Comparison of ENCODE assay signal across 11 mouse cellular contexts in the genomic region with DNA sequence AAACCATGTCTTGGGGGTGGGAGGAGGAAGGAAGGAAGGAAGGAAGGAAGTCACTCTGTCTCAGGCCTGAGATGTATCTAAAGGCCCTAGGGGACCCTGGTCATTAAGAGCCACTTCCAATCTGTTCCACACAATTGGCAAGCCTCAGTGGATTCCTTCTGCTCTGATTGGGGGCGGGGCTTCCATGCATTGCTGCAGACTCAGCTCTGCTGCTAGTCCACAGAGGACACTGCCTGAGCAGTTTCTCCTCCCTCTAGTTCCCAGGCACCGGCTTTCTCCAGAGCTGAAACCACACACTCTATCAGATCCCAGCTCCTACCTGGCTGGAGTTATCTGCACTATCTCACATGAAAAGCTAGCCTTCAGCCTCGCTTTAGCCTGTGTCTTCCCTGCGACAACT. TPM values are rescaled to one million over a fixed set of nuclear protein-coding genes. Genes with fewer than 3 reads are reported as not detected.
A peak's percentile ranks its signal among the peaks of the same experiment; 100 is the strongest.
DNase-seq lines count a peak whose midpoint lies in the region; ATAC-seq and TF ChIP-seq lines count a peak whose summit lies in the region.
"Had no signal": no experiment of that assay in that cellular context is flagged by ENCODE, and none has a peak within 500 bp of the region (broad histone marks: within the 10 kb centered on the region; RNA-seq: fewer than 3 reads in every experiment).

No protein-coding gene starts in this region.

- H3K27me3 ChIP-seq in lung, embryonic 14.5 days (ENCODE audit: insufficient read depth, low read length) = no peaks in the 10 kb centered on the region
- H3K27me3 ChIP-seq in embryonic facial prominence, embryonic 13.5 days = no peaks in the 10 kb centered on the region
- H3K27me3 ChIP-seq in hindbrain, embryonic 16.5 days (replicated peaks; ENCODE audit: control insufficient read depth, insufficient read depth, low read length) = no peaks in the 10 kb centered on the region
- H3K27me3 ChIP-seq in midbrain, embryonic 15.5 days (replicated peaks) = no peaks in the 10 kb centered on the region
- H3K27me3 ChIP-seq: liver, embryonic 15.5 days had no signal

- no peak for TF ChIP-seq CTCF in lung, embryonic 14.5 days (IDR thresholded peaks at IDR 0.05; ENCODE audit: low read depth)

- H3K4me1 ChIP-seq in lung, embryonic 14.5 days (ENCODE audit: insufficient read depth) = no peaks in the 10 kb centered on the region
- H3K4me1 ChIP-seq in embryonic facial prominence, embryonic 13.5 days = peaks cover 21% of the 10 kb centered on the region
- peaks cover 14% of the 10 kb centered on the region for H3K4me1 ChIP-seq in hindbrain, embryonic 16.5 days (ENCODE audit: control insufficient read depth, insufficient read depth, low read depth, low read length)
- peaks cover 16% of the 10 kb centered on the region for H3K4me1 ChIP-seq in midbrain, embryonic 15.5 days
- H3K4me1 ChIP-seq: liver, embryonic 15.5 days had no signal

- no peak overlapping the region for H3K4me3 ChIP-seq in lung, embryonic 14.5 days (ENCODE audit: low read depth, low read length)
- no peak overlapping the region for H3K4me3 ChIP-seq in embryonic facial prominence, embryonic 13.5 days
- no peak overlapping the region for H3K4me3 ChIP-seq in hindbrain, embryonic 16.5 days (ENCODE audit: low read length)
- H3K4me3 ChIP-seq in midbrain, embryonic 15.5 days = no peak overlapping the region
- H3K4me3 ChIP-seq: liver, embryonic 15.5 days had no signal

- peak; percentile 56 for DNase-seq in lung, embryonic 14.5 days
- no peak for DNase-seq in lung, adult 18-20 months
- no peak for DNase-seq in ovary, adult 18-20 months (ENCODE audit: low spot score)
- DNase-seq in urinary bladder, postnatal 14 days (ENCODE audit: low spot score) = no peak
- DNase-seq: gastrocnemius, postnatal 36 days had no signal

- ATAC-seq in lung, embryonic 14.5 days (ENCODE audit: insufficient read depth) = peak; percentile 54; the same call in 1 of the 2 replicates
- peak; percentile 43; the same call in 1 of the 2 replicates for ATAC-seq in embryonic facial prominence, embryonic 13.5 days (ENCODE audit: insufficient number of reproducible peaks, insufficient read depth, low FRiP score, low TSS enrichment, low read depth)
- peak; percentile 51 for ATAC-seq in hindbrain, embryonic 16.5 days
- peak; percentile 40 for ATAC-seq in midbrain, embryonic 15.5 days (replicated peaks)
- ATAC-seq in erythroid progenitor cell, adult 5-6 weeks (replicated peaks; ENCODE audit: low FRiP score, poor library complexity, severe bottlenecking) = no peak

- H3K9me3 ChIP-seq in lung, embryonic 14.5 days (ENCODE audit: low read depth, low read length) = no peaks in the 10 kb centered on the region; the same call in 1 of the 2 replicates
- peaks cover 15% of the 10 kb centered on the region; the same call in 1 of the 2 replicates for H3K9me3 ChIP-seq in embryonic facial prominence, embryonic 13.5 days
- no peaks in the 10 kb centered on the region for H3K9me3 ChIP-seq in hindbrain, embryonic 16.5 days (ENCODE audit: control insufficient read depth, low read length)
- H3K9me3 ChIP-seq in midbrain, embryonic 15.5 days = no peaks in the 10 kb centered on the region
- H3K9me3 ChIP-seq: G1E; liver, embryonic 15.5 days had no signal

- WGBS in lung, embryonic 14.5 days = 51% methylated on average over 4 of the region's 4 CpGs
- WGBS in embryonic facial prominence, embryonic 13.5 days = 58% methylated on average over 4 of the region's 4 CpGs
- 66% methylated on average over 4 of the region's 4 CpGs for WGBS in hindbrain, embryonic 16.5 days
- 64% methylated on average over 4 of the region's 4 CpGs for WGBS in midbrain, embryonic 15.5 days

- no peak overlapping the region for H3K27ac ChIP-seq in lung, embryonic 14.5 days (ENCODE audit: low read depth)
- H3K27ac ChIP-seq in embryonic facial prominence, embryonic 13.5 days = 0 out of 2 replicates have a peak overlapping the region, but pooled peaks have one; percentile 7
- peak overlapping the region; percentile 62 for H3K27ac ChIP-seq in hindbrain, embryonic 16.5 days (ENCODE audit: low read depth, low read length)
- 0 out of 2 replicates have a peak overlapping the region, but pooled peaks have one; percentile 4 for H3K27ac ChIP-seq in midbrain, embryonic 15.5 days
- H3K27ac ChIP-seq: liver, embryonic 15.5 days had no signal

- H3K36me3 ChIP-seq in lung, embryonic 14.5 days (ENCODE audit: insufficient read depth) = no peaks in the 10 kb centered on the region
- peaks cover 13% of the 10 kb centered on the region; the same call in 1 of the 2 replicates for H3K36me3 ChIP-seq in embryonic facial prominence, embryonic 13.5 days
- H3K36me3 ChIP-seq in hindbrain, embryonic 16.5 days (ENCODE audit: control insufficient read depth, insufficient read depth, low read length) = no peaks in the 10 kb centered on the region
- H3K36me3 ChIP-seq in midbrain, embryonic 15.5 days (replicated peaks) = no peaks in the 10 kb centered on the region
- H3K36me3 ChIP-seq: G1E; liver, embryonic 15.5 days had no signal

- no peak overlapping the region for H3K4me2 ChIP-seq in lung, embryonic 14.5 days
- peak overlapping the region; percentile 7; the same call in 1 of the 2 replicates for H3K4me2 ChIP-seq in embryonic facial prominence, embryonic 13.5 days
- peak overlapping the region; percentile 11; the same call in 1 of the 2 replicates for H3K4me2 ChIP-seq in hindbrain, embryonic 16.5 days (ENCODE audit: low read length)
- H3K4me2 ChIP-seq in midbrain, embryonic 15.5 days = no peak overlapping the region
- H3K4me2 ChIP-seq: liver, embryonic 15.5 days had no signal

- no peak overlapping the region for H3K9ac ChIP-seq in lung, embryonic 14.5 days
- no peak overlapping the region for H3K9ac ChIP-seq in embryonic facial prominence, embryonic 13.5 days
- H3K9ac ChIP-seq in hindbrain, embryonic 16.5 days (ENCODE audit: low read depth, low read length) = no peak overlapping the region
- no peak overlapping the region for H3K9ac ChIP-seq in midbrain, embryonic 15.5 days
- H3K9ac ChIP-seq: liver, embryonic 15.5 days had no signal

RNA-seq across cellular contexts. Expression of gene D630045J12Rik, which starts 21.8 kb away (rescaled TPM):
- 5.9 and 6.2 TPM in 2 replicates for polyA plus RNA-seq in lung, embryonic 14.5 days (2014; fragmentation: Nextera tagmentation; extraction: Ambion mirVana)
- polyA plus RNA-seq in embryonic facial prominence, embryonic 13.5 days (2015; fragmentation: Nextera tagmentation; extraction: Ambion mirVana) = 7.7 and 8.3 TPM in 2 replicates
- polyA plus RNA-seq in hindbrain, embryonic 16.5 days (2015; fragmentation: Nextera tagmentation; extraction: Ambion mirVana) = 10.4 and 13.6 TPM in 2 replicates
- 19.7 and 21.0 TPM in 2 replicates for polyA plus RNA-seq in midbrain, embryonic 15.5 days (2015; fragmentation: Nextera tagmentation; extraction: Ambion mirVana)
- total RNA-seq in erythroid progenitor cell, adult 5-6 weeks (2015; ENCODE audit: low replicate concordance) = 0.72 TPM in 1 of 2 replicates, not detected in the other
- 0.13 TPM in 1 of 2 replicates, not detected in the other for total RNA-seq in erythroid progenitor cell, adult 5-6 weeks (2017; ENCODE audit: low replicate concordance)

Comparison
In these comparisons a context has a peak if more than half of its experiments do, and no peak if none do; other contexts are left out.
1. H3K4me2 ChIP-seq: peak in embryonic facial prominence, embryonic 13.5 days (single experiment) and hindbrain, embryonic 16.5 days (single experiment); none in lung, embryonic 14.5 days (single experiment) and midbrain, embryonic 15.5 days (single experiment).